Mouse (Mus musculus) MEL (cell line): ENCODE results near the gene Plekhh3. TPM values are rescaled to one million over a fixed set of nuclear protein-coding genes. Genes with fewer than 3 reads are reported as not detected.

Experiments used
- DNase-seq: peaks from one replicate; pipeline ENCODE4 v3.0.0; 2011; ENCODE audit warnings: low read depth, low spot score
- H3K27ac ChIP-seq: 2 replicates; pipeline ENCODE4 v1.5.1; 2012; ENCODE audit warnings: low read depth, mild to moderate bottlenecking, control low read depth, low read length, moderate library complexity; ENCODE audit not compliant: control insufficient read depth
- H3K27me3 ChIP-seq, 2 experiments: fragments of 150-350 bp in 1 of 2; sonication (generic) in 1 of 2; 2 replicates each; pipeline ENCODE4 v1.6.1; 2012; ENCODE audit warnings: low read length in 2 of 2, mild to moderate bottlenecking in 2 of 2, improper control_type of control experiment in 1 of 2, moderate library complexity in 1 of 2; ENCODE audit not compliant: insufficient read depth in 2 of 2, control insufficient read depth in 1 of 2
- H3K36me3 ChIP-seq, 2 experiments: 2 replicates each; pipeline ENCODE4 v1.6.1; 2012 to 2014; ENCODE audit warnings: low read length in 2 of 2, improper control_type of control experiment in 1 of 2, inconsistent platforms in 1 of 2, mild to moderate bottlenecking in 1 of 2; ENCODE audit not compliant: insufficient read depth in 2 of 2, control insufficient read depth in 1 of 2
- H3K4me1 ChIP-seq, 2 experiments: fragments of 150-350 bp in 1 of 2; sonication (generic) in 1 of 2; 2 replicates each; pipeline ENCODE4 v1.6.1; 2012; ENCODE audit warnings: low read length in 2 of 2, improper control_type of control experiment in 1 of 2, mild to moderate bottlenecking in 1 of 2; ENCODE audit not compliant: insufficient read depth in 2 of 2, control insufficient read depth in 1 of 2
- H3K4me3 ChIP-seq, 2 experiments: fragments of 150-350 bp in 1 of 2; sonication (generic) in 1 of 2; 2 replicates each; pipeline ENCODE4 v1.5.1; 2012; ENCODE audit warnings: low read depth in 2 of 2, low read length in 2 of 2, mild to moderate bottlenecking in 2 of 2, moderate library complexity in 2 of 2, control low read depth in 1 of 2, improper control_type of control experiment in 1 of 2; ENCODE audit not compliant: control insufficient read depth in 1 of 2, insufficient read depth in 1 of 2
- H3K79me2 ChIP-seq: 2 replicates; pipeline ENCODE4 v1.6.1; 2012; ENCODE audit warnings: mild to moderate bottlenecking, low read length, moderate library complexity; ENCODE audit not compliant: control insufficient read depth, poor library complexity, insufficient read depth
- H3K9ac ChIP-seq: 2 replicates; pipeline ENCODE4 v1.6.1; 2012; ENCODE audit warnings: low read depth, mild to moderate bottlenecking, control low read depth, low read length, moderate library complexity; ENCODE audit not compliant: control insufficient read depth, poor library complexity, severe bottlenecking
- H3K9me3 ChIP-seq: fragments of 150-350 bp; sonication (generic); replicated peaks from 2 replicates; pipeline ENCODE4 v1.6.1; 2012; ENCODE audit warnings: mild to moderate bottlenecking, low read length, improper control_type of control experiment, moderate library complexity; ENCODE audit not compliant: insufficient read depth
- BHLHE40 ChIP-seq: IDR thresholded peaks from 2 replicates; pipeline ENCODE4 v1.6.1; 2012; ENCODE audit warnings: low read depth, mild to moderate bottlenecking, inconsistent platforms, low read length, improper control_type of control experiment, borderline replicate concordance
- CHD1 ChIP-seq: IDR thresholded peaks from 2 replicates; pipeline ENCODE4 v1.6.1; 2012; ENCODE audit warnings: low read depth, mild to moderate bottlenecking, inconsistent platforms, low read length, improper control_type of control experiment
- CHD2 ChIP-seq: IDR thresholded peaks from 2 replicates; pipeline ENCODE4 v1.6.1; 2011; ENCODE audit warnings: low read length, improper control_type of control experiment
- CTCF ChIP-seq, 3 experiments: IDR thresholded peaks in 2 of 3; conservative IDR thresholded peaks in 1 of 3; 2 replicates each; pipeline ENCODE4 v1.5.1; 2011 to 2012; ENCODE audit warnings: low read length in 3 of 3, low read depth in 2 of 3, mild to moderate bottlenecking in 2 of 3, improper control_type of control experiment in 1 of 3, inconsistent platforms in 1 of 3, mixed read lengths in 1 of 3, moderate library complexity in 1 of 3; ENCODE audit not compliant: control insufficient read depth in 1 of 3, insufficient read depth in 1 of 3, poor library complexity in 1 of 3, severe bottlenecking in 1 of 3
- ELF1 ChIP-seq: IDR thresholded peaks from 2 replicates; pipeline ENCODE4 v1.6.1; 2014; ENCODE audit warnings: low read depth, mild to moderate bottlenecking, inconsistent platforms, low read length, improper control_type of control experiment, moderate library complexity
- ETS1 ChIP-seq: IDR thresholded peaks from 2 replicates; pipeline ENCODE4 v1.6.1; 2012; ENCODE audit warnings: low read depth, mild to moderate bottlenecking, inconsistent platforms, low read length, improper control_type of control experiment, moderate library complexity
- GABPA ChIP-seq: IDR thresholded peaks from 2 replicates; pipeline ENCODE4 v1.6.1; 2012; ENCODE audit warnings: low read depth, mild to moderate bottlenecking, inconsistent platforms, low read length, improper control_type of control experiment, moderate library complexity
- GATA1 ChIP-seq: IDR thresholded peaks from 2 replicates; pipeline ENCODE4 v1.6.1; 2011; ENCODE audit warnings: low read depth, low read length, improper control_type of control experiment
- HCFC1 ChIP-seq: IDR thresholded peaks from 2 replicates; pipeline ENCODE4 v1.6.1; 2012; ENCODE audit warnings: low read depth, mild to moderate bottlenecking, inconsistent platforms, low read length, improper control_type of control experiment, moderate library complexity
- JUND ChIP-seq: IDR thresholded peaks from 2 replicates; pipeline ENCODE4 v1.6.1; 2011; ENCODE audit warnings: low read depth, mild to moderate bottlenecking, improper control_type of control experiment, low read length
- KAT2A ChIP-seq: conservative IDR thresholded peaks from 2 replicates; pipeline ENCODE4 v1.6.1; 2012; ENCODE audit warnings: low read depth, low read length, improper control_type of control experiment, inconsistent platforms
- MAFK ChIP-seq: IDR thresholded peaks from 2 replicates; pipeline ENCODE4 v1.6.1; 2011; ENCODE audit warnings: low read depth, mild to moderate bottlenecking, low read length, improper control_type of control experiment, borderline replicate concordance
- MAX ChIP-seq: IDR thresholded peaks from 2 replicates; pipeline ENCODE4 v1.6.1; 2011; ENCODE audit warnings: low read length, improper control_type of control experiment
- MAZ ChIP-seq: IDR thresholded peaks from 2 replicates; pipeline ENCODE4 v1.6.1; 2012; ENCODE audit warnings: low read depth, mild to moderate bottlenecking, inconsistent platforms, low read length, improper control_type of control experiment
- MXI1 ChIP-seq: IDR thresholded peaks from 2 replicates; pipeline ENCODE4 v1.6.1; 2011; ENCODE audit warnings: mild to moderate bottlenecking, low read depth, low read length, improper control_type of control experiment
- MYB ChIP-seq: IDR thresholded peaks from 2 replicates; pipeline ENCODE4 v1.6.1; 2011; ENCODE audit warnings: mild to moderate bottlenecking, low read depth, low read length, improper control_type of control experiment
- MYC ChIP-seq: IDR thresholded peaks from 2 replicates; pipeline ENCODE4 v1.6.1; 2011; ENCODE audit warnings: low read depth, mild to moderate bottlenecking, low read length, improper control_type of control experiment, moderate library complexity
- NELFE ChIP-seq: IDR thresholded peaks from 2 replicates; pipeline ENCODE4 v1.6.1; 2011; ENCODE audit warnings: low read depth, low read length, improper control_type of control experiment
- POLR2A ChIP-seq, 2 experiments: IDR thresholded peaks; 2 replicates each; pipeline ENCODE4 v1.6.1; 2011 to 2012; ENCODE audit warnings: low read length in 2 of 2, mild to moderate bottlenecking in 2 of 2, control low read depth in 1 of 2, improper control_type of control experiment in 1 of 2, low read depth in 1 of 2, moderate library complexity in 1 of 2; ENCODE audit not compliant: control insufficient read depth in 1 of 2, insufficient read depth in 1 of 2, poor library complexity in 1 of 2
- POLR2AphosphoS2 ChIP-seq: IDR thresholded peaks from 2 replicates; pipeline ENCODE4 v1.6.1; 2011; ENCODE audit warnings: low read length, improper control_type of control experiment
- POLR2AphosphoS5 ChIP-seq: IDR thresholded peaks from 2 replicates; pipeline ENCODE4 v1.6.1; 2012; ENCODE audit warnings: low read depth, borderline replicate concordance, mild to moderate bottlenecking, inconsistent platforms, low read length, moderate library complexity, mixed read lengths
- RCOR1 ChIP-seq: IDR thresholded peaks from 2 replicates; pipeline ENCODE4 v1.6.1; 2012; ENCODE audit warnings: low read depth, mild to moderate bottlenecking, inconsistent platforms, low read length, improper control_type of control experiment
- SIN3A ChIP-seq: IDR thresholded peaks from 2 replicates; pipeline ENCODE4 v1.6.1; 2012; ENCODE audit warnings: low read length, improper control_type of control experiment, inconsistent platforms
- SMC3 ChIP-seq: IDR thresholded peaks from 2 replicates; pipeline ENCODE4 v1.6.1; 2011; ENCODE audit warnings: low read depth, low read length, improper control_type of control experiment
- TAL1 ChIP-seq: IDR thresholded peaks from 2 replicates; pipeline ENCODE4 v1.6.1; 2012; ENCODE audit warnings: mild to moderate bottlenecking, inconsistent platforms, low read length, moderate library complexity, mixed read lengths
- TBP ChIP-seq: IDR thresholded peaks from 2 replicates; pipeline ENCODE4 v1.8.0; 2011; ENCODE audit warnings: low read depth, low read length, improper control_type of control experiment
- TCF12 ChIP-seq: IDR thresholded peaks from 2 replicates; pipeline ENCODE4 v1.6.1; 2014; ENCODE audit warnings: low read depth, mild to moderate bottlenecking, inconsistent platforms, low read length, improper control_type of control experiment, moderate library complexity
- UBTF ChIP-seq: IDR thresholded peaks from 2 replicates; pipeline ENCODE4 v1.6.1; 2012; ENCODE audit warnings: low read depth, mild to moderate bottlenecking, inconsistent platforms, low read length, improper control_type of control experiment, moderate library complexity, borderline replicate concordance; ENCODE audit not compliant: insufficient read depth
- ZKSCAN1 ChIP-seq: IDR thresholded peaks from 2 replicates; pipeline ENCODE4 v1.6.1; 2012; ENCODE audit warnings: low read depth, mild to moderate bottlenecking, inconsistent platforms, low read length, improper control_type of control experiment, moderate library complexity
- ZMIZ1 ChIP-seq: IDR thresholded peaks from 2 replicates; pipeline ENCODE4 v1.6.1; 2012; ENCODE audit warnings: low read depth, mild to moderate bottlenecking, inconsistent platforms, low read length, improper control_type of control experiment, moderate library complexity
- ZNF384 ChIP-seq: IDR thresholded peaks from 2 replicates; pipeline ENCODE4 v1.6.1; 2012; ENCODE audit warnings: low read depth, mild to moderate bottlenecking, inconsistent platforms, low read length, improper control_type of control experiment
- polyA plus RNA-seq, 2 experiments: library from polyadenylated mRNA; stranded (reverse) in 1 of 2; unstranded in 1 of 2; fragments of >175 nt in 1 of 2; fragments of >200 nt in 1 of 2; gene quantifications; 2 replicates each; pipeline versions ENCODE4 v1.2.1 to v1.2.4; 2012; ENCODE audit warnings: low replicate concordance in 2 of 2, low read depth in 1 of 2; ENCODE audit not compliant: insufficient read length in 2 of 2, insufficient read depth in 1 of 2, missing spikeins in 1 of 2
- total RNA-seq: library from RNA; depleted of rRNA; stranded (reverse); fragments of 300-350 nt; gene quantifications from 2 replicates; pipeline ENCODE4 v1.2.3, GENCODE M21; 2012

Plekhh3 gene
- total and polyA plus RNA-seq, 3 experiments = 0.81 to 1.5 TPM; not detected in 1

- TF ChIP-seq POLR2AphosphoS2 = no peak
- TF ChIP-seq POLR2A (IDR thresholded peaks at IDR 0.05; ENCODE audit: control insufficient read depth in 1 of 2, insufficient read depth in 1 of 2, low read depth in 1 of 2, low read length in 2 of 2, poor library complexity in 1 of 2) = peak in 1 of 2 experiments; percentile 28; a peak in 1 of 4 replicates
- no peak for TF ChIP-seq MAZ
- TF ChIP-seq RCOR1 = no peak
- peak; percentile 39; the same call in 1 of the 2 replicates for TF ChIP-seq SIN3A
These were observed 20.1 kb upstream of the Plekhh3 start (continued) for GRCm38 (mm10) chr11:101190913-101191907.

DNA sequence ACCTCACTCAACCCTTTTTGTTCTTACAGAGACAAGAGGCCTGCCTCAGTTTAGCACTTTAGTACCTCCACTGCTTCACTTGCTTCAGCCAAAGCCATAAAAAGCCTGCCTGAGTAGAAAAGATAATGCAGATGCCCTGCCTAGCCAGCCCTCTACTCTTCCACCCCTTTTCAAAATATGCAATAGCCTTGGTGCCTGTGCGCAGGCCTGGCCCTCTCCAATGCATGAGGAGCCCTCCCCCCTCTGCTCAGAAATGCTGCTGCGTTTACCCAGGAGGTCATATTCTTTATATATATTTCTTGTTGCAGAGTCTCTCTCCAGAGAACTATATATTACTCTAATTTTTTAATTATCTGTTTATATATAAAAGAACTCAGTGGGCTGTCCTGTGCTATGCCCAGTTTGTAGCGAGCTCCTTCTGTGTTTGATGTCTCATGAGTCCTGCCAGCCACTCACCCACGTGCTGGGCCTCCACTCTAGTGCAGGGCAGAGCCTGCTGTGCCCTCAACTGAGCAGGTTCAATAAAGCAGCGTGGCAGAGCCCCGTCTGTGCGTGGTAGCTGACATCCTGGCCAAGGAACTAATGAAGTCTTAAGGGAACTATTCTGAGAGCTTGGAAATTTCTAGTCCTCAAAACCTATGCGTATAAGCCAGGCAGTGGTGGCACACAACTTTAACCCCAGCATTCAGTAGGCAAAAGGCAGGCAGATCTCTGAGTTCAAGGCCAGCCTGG lies 19.2 kb upstream of the Plekhh3 start:
- Histone ChIP-seq H3K79me2 (no peaks in the 10 kb centered on the region), H3K9ac (peak overlapping the region; percentile 53), H3K27ac (peak overlapping the region; percentile 69), H3K36me3 (peaks cover 0 to 23% of the 10 kb centered on the region in 2 experiments; a peak in 2 of 4 replicates), H3K4me1 (peaks cover 10 to 26% of the 10 kb centered on the region in 2 experiments), H3K27me3 (no peaks in the 10 kb centered on the region), H3K4me3 (no peak overlapping the region; a peak in 1 of 4 replicates), H3K9me3 (no peaks in the 10 kb centered on the region)
- no peak for DNase-seq
- TF ChIP-seq MYB (no peak), ZNF384 (no peak), POLR2AphosphoS5 (no peak), TBP (no peak), MXI1 (no peak; the same call in 1 of the 2 replicates), GATA1 (no peak), CHD2 (no peak), KAT2A (peak; percentile 7; the same call in 1 of the 2 replicates), UBTF (no peak), POLR2AphosphoS2 (peak; percentile 54; the same call in 1 of the 2 replicates), ZKSCAN1 (no peak), JUND (0 out of 2 replicates have a peak, but pooled peaks have one; percentile 9), POLR2A (IDR thresholded peaks at IDR 0.05; ENCODE audit: control insufficient read depth in 1 of 2, insufficient read depth in 1 of 2, low read depth in 1 of 2, low read length in 2 of 2, poor library complexity in 1 of 2) (peak in 1 of 2 experiments; percentile 2; a peak in 1 of 4 replicates), MAFK (no peak), ETS1 (no peak), CTCF (IDR thresholded peaks at IDR 0.05 in 2 of 3, conservative IDR thresholded peaks at IDR 0.05 in 1 of 3; ENCODE audit: control insufficient read depth in 1 of 3, insufficient read depth in 1 of 3, low read depth in 2 of 3, low read length in 3 of 3, poor library complexity in 1 of 3, severe bottlenecking in 1 of 3) (no peak), MYC (no peak), CHD1 (no peak), HCFC1 (no peak), TAL1 (peak; percentile 17; the same call in 1 of the 2 replicates), TCF12 (no peak), NELFE (peak; percentile 10; the same call in 1 of the 2 replicates), RCOR1 (no peak), BHLHE40 (no peak; the same call in 1 of the 2 replicates), ZMIZ1 (no peak), MAX (peak; percentile 56), GABPA (no peak), ELF1 (no peak), SMC3 (no peak), MAZ (peak; percentile 4; the same call in 1 of the 2 replicates)
